Mouse (Mus musculus) stomach, postnatal 0 days (tissue): ENCODE measurements around the gene Efcab6. TPM values are rescaled to one million over a fixed set of nuclear protein-coding genes. Genes with fewer than 3 reads are reported as not detected.

Experiments
- ATAC-seq: fragments of 200-750 bp; cut with Nextera tagmentation; 2 replicates; pipeline ENCODE4 v1.8.0; 2017; ENCODE audit not compliant: low FRiP score, low TSS enrichment
- DNase-seq: peaks from one replicate; pipeline ENCODE4 v3.0.0-alpha.2; 2016; ENCODE audit warnings: low spot score
- H3K27ac ChIP-seq: fragments of 300-500 bp; sonication (generic); replicated peaks from 2 replicates; pipeline ENCODE4 v1.5.1; 2014; ENCODE audit warnings: mild to moderate bottlenecking, control low read depth
- H3K27me3 ChIP-seq: fragments of 300-500 bp; sonication (generic); 2 replicates; pipeline ENCODE4 v1.6.1; 2014; ENCODE audit warnings: low read length; ENCODE audit not compliant: control insufficient read depth, insufficient read depth
- H3K36me3 ChIP-seq: fragments of 300-500 bp; sonication (generic); 2 replicates; pipeline ENCODE4 v1.6.1; 2014; ENCODE audit warnings: low read length, mixed read lengths; ENCODE audit not compliant: control insufficient read depth, insufficient read depth
- H3K4me1 ChIP-seq: fragments of 300-500 bp; sonication (generic); replicated peaks from 2 replicates; pipeline ENCODE4 v1.6.1; 2014; ENCODE audit warnings: antibody characterized with exemption; ENCODE audit not compliant: control insufficient read depth, insufficient read depth
- H3K4me2 ChIP-seq: fragments of 300-500 bp; sonication (generic); replicated peaks from 2 replicates; pipeline ENCODE4 v1.6.1; 2014; ENCODE audit warnings: low read depth, mild to moderate bottlenecking, control low read depth, moderate library complexity
- H3K4me3 ChIP-seq: fragments of 300-500 bp; sonication (generic); 2 replicates; pipeline ENCODE4 v1.5.1; 2014; ENCODE audit warnings: low read depth, low read length, control low read depth
- H3K9ac ChIP-seq: fragments of 300-500 bp; sonication (generic); 2 replicates; pipeline ENCODE4 v1.6.1; 2014; ENCODE audit warnings: mild to moderate bottlenecking, low read length, control low read depth, mixed read lengths
- H3K9me3 ChIP-seq: fragments of 300-500 bp; sonication (generic); 2 replicates; pipeline ENCODE4 v1.6.1; 2016; ENCODE audit warnings: low read length; ENCODE audit not compliant: control insufficient read depth
- CTCF ChIP-seq: IDR thresholded peaks from 2 replicates; pipeline ENCODE4 v1.5.1; 2016; ENCODE audit warnings: antibody characterized with exemption, low read depth, mild to moderate bottlenecking, moderate library complexity
- EP300 ChIP-seq: optimal IDR thresholded peaks from 2 replicates; pipeline ENCODE3; 2016; ENCODE audit warnings: antibody characterized with exemption
- WGBS: fragments of 180-500 bp; shearing (Covaris S2); extraction: QIAGEN DNeasy Blood & Tissue Kit; methylation state at CpG from one replicate; pipeline ENCODE4 v1.1.7; 2014; 5-methylcytosine and 5-hydroxymethylcytosine counted together
- polyA plus RNA-seq: library from polyadenylated mRNA; unstranded; fragments of >200 nt; fragmentation: Nextera tagmentation; extraction: Ambion mirVana; gene quantifications from 2 replicates; pipeline ENCODE4 v1.2.1, GENCODE M21; 2015

The Efcab6 gene
- polyA plus RNA-seq, 1 experiment from 2014 or later: 0.07 TPM

DNA sequence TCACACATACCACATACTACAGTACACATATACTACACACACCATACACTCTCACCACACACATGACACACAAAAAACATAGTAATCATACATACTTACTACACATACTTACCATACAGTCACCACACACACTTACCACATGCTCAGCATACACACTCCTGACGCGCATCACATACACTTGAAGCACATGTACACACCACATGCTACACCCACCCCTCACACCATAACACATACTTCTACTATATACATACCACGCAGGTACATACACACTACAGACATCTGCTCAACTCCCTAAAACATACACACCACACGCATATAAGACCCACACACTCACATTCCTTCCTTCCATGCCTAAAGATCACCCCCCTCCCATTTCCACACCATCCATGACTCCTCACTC is 11.9 kb downstream of the Efcab6 start:
- ATAC-seq (no peak), DNase-seq (no peak)
- no peak overlapping the region for H3K9ac ChIP-seq
- TF ChIP-seq EP300: no peak
- no peak for TF ChIP-seq CTCF
- no peak overlapping the region for H3K27ac ChIP-seq
- no peak overlapping the region for H3K4me3 ChIP-seq
- H3K4me1 ChIP-seq: no peaks in the 10 kb centered on the region
- H3K36me3 ChIP-seq: no peaks in the 10 kb centered on the region
- H3K9me3 ChIP-seq: no peaks in the 10 kb centered on the region
- 89% methylated on average over 4 of the region's 4 CpGs for WGBS
- H3K4me2 ChIP-seq: no peak overlapping the region
- no peaks in the 10 kb centered on the region for H3K27me3 ChIP-seq

DNA sequence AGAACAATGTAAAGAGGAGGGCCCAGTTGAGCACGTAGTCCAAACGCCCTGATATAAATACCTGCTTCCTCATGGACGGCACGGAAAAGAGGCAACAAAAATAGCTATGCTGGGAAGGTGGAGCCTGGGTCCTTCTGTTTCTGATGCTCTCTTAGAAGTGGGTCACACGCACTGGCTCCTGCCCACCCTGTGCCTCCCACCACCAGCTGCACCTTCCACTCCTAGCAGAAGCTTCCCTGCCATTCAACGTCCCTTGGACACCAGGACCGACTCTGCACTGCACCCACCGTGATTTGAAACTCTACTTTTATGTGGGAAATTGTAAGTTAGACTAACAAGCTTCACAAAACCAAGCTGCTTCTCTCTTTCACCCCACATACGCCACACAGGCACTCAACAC is 12.8 kb downstream of the Efcab6 start:
- WGBS: 78% methylated on average over 9 of the region's 9 CpGs
- no peaks in the 10 kb centered on the region for H3K36me3 ChIP-seq
- H3K4me1 ChIP-seq: no peaks in the 10 kb centered on the region
- no peak overlapping the region for H3K4me2 ChIP-seq
- H3K9ac ChIP-seq: no peak overlapping the region
- TF ChIP-seq CTCF: no peak
- no peak for TF ChIP-seq EP300
- DNase-seq (no peak), ATAC-seq (no peak)
- H3K27ac ChIP-seq: no peak overlapping the region
- no peaks in the 10 kb centered on the region for H3K9me3 ChIP-seq
- no peaks in the 10 kb centered on the region for H3K27me3 ChIP-seq
- H3K4me3 ChIP-seq: no peak overlapping the region

DNA sequence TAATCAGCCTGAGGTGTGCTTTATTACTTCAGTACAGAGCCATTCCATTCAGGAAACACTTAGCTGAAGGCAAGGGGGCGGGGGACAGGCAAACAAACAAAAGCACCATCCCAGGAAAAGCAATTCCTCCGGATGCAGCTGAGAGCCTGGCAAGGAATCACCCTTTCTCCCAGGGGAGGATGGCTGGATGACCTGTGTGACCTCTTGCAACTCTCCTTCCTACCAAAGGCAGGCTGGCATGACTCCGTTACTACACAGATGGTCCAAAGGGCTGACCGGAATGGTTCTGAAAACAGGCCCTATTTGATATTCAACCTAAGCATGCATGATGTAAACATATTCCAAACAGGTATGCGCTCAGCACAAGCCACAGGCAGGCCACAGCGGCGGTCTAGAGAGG is 15.6 kb downstream of the Efcab6 start:
- no peaks in the 10 kb centered on the region for H3K4me1 ChIP-seq
- 63% methylated on average over 7 of the region's 7 CpGs for WGBS
- H3K4me3 ChIP-seq: no peak overlapping the region
- TF ChIP-seq EP300 (no peak), CTCF (no peak)
- no peaks in the 10 kb centered on the region for H3K9me3 ChIP-seq
- no peaks in the 10 kb centered on the region for H3K27me3 ChIP-seq
- H3K36me3 ChIP-seq: no peaks in the 10 kb centered on the region
- no peak overlapping the region for H3K9ac ChIP-seq
- DNase-seq: no peak
- no peak for ATAC-seq
- H3K27ac ChIP-seq: no peak overlapping the region
- no peak overlapping the region for H3K4me2 ChIP-seq

DNA sequence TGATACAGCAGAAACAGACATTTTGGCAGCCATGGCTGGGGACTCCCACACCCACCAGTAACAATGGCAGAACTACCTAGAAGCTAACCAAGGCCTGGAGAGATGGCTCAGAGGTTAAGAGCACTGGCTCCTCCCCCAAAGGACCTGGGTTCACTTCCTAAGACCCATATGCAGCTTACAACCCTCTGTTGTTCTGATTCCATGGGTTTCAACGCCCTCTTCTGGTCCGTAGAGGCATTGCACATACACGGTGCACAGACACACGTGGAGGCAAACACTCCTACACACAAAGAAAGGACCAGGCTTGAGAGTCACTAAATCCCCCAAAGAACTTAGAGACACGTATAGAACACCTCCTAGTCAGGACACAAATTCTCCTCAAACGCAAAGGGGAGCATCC is 19.6 kb downstream of the Efcab6 start:
- TF ChIP-seq CTCF (no peak), EP300 (no peak)
- no peak overlapping the region for H3K4me2 ChIP-seq
- no peak overlapping the region for H3K4me3 ChIP-seq
- no peaks in the 10 kb centered on the region for H3K36me3 ChIP-seq
- WGBS: 90% methylated on average over 6 of the region's 6 CpGs
- H3K9me3 ChIP-seq: no peaks in the 10 kb centered on the region
- no peaks in the 10 kb centered on the region for H3K27me3 ChIP-seq
- no peaks in the 10 kb centered on the region for H3K4me1 ChIP-seq
- DNase-seq (no peak), ATAC-seq (no peak)
- no peak overlapping the region for H3K27ac ChIP-seq
- H3K9ac ChIP-seq: no peak overlapping the region

DNA sequence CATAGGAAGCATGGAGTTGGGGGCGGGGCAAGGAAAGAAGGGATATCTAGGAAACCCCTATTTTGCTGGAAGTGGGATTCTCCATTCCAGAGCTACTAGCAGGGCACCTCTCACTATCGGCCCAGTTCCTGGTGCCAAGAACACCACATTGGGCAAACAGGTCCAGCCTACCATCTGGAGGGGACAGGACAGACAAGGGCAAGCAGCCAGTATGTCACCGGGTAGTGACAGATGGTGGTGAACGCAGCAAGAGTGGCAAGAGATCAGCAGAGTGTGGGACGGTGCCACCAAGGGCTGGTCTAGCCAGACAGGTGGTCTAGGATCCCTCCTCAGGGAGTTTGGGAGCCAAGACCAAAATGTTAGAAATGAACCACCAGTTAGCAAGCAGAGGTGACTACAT is 28.1 kb downstream of the Efcab6 start:
- Histone ChIP-seq H3K9ac (no peak overlapping the region), H3K27ac (no peak overlapping the region), H3K4me2 (no peak overlapping the region), H3K4me1 (no peaks in the 10 kb centered on the region), H3K27me3 (no peaks in the 10 kb centered on the region), H3K4me3 (no peak overlapping the region), H3K9me3 (no peaks in the 10 kb centered on the region), H3K36me3 (no peaks in the 10 kb centered on the region)
- no peak for DNase-seq
- TF ChIP-seq EP300 (no peak), CTCF (no peak)
- ATAC-seq: no peak
- 86% methylated on average over 5 of the region's 5 CpGs for WGBS

DNA sequence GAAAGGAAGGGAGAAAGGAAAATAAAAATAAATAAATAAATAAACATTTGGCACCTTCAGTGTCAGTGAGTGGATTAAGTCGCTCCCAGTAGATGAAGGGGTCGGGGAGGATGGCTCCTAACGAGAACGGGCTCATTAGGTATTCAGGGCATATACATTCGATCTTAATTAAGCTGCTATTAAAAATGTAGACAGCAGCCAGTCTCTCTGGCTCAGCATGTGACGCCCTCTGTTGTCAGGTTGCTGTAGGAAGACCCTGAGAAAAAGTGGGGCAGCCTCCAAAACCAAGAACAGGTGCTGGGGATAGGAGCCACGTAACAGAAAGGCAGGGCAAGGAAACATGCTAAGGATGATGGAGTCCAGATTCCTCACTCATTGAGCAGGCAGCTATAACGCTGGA is 39.5 kb downstream of the Efcab6 start:
- Histone ChIP-seq H3K4me2 (no peak overlapping the region), H3K36me3 (no peaks in the 10 kb centered on the region), H3K9ac (no peak overlapping the region), H3K27ac (no peak overlapping the region), H3K9me3 (no peaks in the 10 kb centered on the region), H3K4me3 (no peak overlapping the region), H3K27me3 (no peaks in the 10 kb centered on the region), H3K4me1 (no peaks in the 10 kb centered on the region)
- WGBS: 78% methylated on average over 8 of the region's 8 CpGs
- no peak for TF ChIP-seq EP300
- TF ChIP-seq CTCF: no peak
- DNase-seq (no peak), ATAC-seq (no peak)
